Mouse (Mus musculus): ENCODE measurements at regions not wholly inside any gene's neighbourhood (a gene's known extent, or its start where the extent isn't known, plus 50 kb on each side); places are given as distances from the start of the nearest gene placed in this dataset.

GRCm38 (mm10) chr15:93656713-93657112 lies 61.0 kb upstream of the Prickle1 start:
- ATAC-seq (ENCODE audit: insufficient number of reproducible peaks, low FRiP score, low TSS enrichment): no peak

DNA sequence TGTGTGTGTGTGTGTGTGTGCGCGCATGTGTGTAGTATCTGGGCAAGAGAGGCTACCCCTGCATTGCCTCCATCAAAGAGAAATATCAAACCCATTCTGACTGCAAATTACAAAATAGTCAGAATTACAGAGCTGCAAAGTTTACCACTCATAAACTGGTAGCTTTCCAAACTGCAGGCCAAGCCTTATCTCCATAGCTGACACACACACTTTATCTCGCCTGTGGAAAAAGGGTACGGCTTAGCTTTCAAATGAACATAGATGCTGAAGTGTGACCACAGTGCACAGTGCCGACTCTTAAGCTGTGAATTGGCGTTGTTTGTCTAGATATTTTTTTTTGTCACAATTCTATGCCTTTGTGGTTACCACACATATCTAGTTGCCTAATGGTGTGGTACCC lies 60.1 kb upstream of the Prickle1 start:
- ATAC-seq (ENCODE audit: insufficient number of reproducible peaks, low FRiP score, low TSS enrichment): no peak

- ATAC-seq (ENCODE audit: insufficient number of reproducible peaks, low FRiP score, low TSS enrichment): no peak
Observed at GRCm38 (mm10) chr15:93655243-93655642, 59.6 kb upstream of the Prickle1 start.

DNA sequence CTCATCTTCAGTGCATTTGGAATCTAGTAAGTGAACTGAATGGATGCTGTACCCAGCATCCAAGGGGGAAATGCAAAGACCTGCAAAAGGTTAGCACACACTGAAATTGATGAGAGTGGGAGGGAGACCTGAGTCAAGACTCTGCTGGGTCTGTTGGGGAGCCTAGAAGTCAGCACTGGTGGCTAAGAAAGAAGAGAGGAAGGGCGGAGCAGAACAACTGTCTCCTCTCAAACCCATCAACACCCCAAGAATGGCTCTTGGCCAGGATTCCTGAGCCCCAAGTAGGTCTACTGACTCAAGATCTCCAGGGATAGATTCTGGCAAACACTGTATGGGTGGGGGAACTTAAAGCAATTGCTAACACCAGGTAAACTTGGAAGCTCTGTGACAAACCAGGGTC lies 57.7 kb upstream of the Prickle1 start:
- ATAC-seq (ENCODE audit: insufficient number of reproducible peaks, low FRiP score, low TSS enrichment): no peak

DNA sequence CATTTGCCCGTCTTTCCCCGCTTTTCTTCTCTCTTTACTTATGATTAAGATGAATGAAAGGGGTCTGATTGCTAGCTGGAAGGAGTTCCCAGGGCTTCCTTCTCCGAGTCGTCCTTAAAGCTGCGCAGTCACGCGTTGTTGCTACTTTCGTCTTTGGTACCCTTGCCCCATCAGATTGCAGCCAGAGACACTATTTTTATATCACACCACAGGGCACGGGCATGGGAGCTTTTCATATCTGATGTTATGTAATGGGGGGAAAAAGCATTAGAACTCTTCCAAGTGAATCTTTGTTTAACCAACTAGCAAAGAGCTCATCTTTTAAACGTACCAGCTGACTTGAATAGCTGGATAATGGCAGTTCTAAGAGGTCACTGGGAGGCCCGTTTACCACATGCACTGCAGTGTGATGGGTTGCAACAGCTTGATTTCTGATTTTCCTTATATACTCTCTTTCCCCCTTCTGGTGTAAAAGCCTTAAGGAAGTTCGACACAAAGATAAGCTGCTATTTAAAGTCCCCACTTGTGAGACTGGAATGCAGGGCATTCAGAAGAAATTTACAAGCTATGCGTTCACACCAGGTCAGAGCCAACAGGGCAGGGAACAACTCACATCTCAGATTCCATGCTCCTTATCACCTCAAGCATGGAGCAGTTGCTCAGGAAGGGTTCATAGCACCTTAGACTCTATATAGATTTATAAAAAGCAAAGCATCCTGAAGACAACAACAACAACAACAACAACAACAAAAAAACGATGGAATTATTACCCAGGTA lies 55.5 kb upstream of the Prickle1 start:
- ATAC-seq (ENCODE audit: insufficient number of reproducible peaks, low FRiP score, low TSS enrichment): no peak

- no peak for ATAC-seq (ENCODE audit: insufficient number of reproducible peaks, low FRiP score, low TSS enrichment)
Observed at GRCm38 (mm10) chr15:93650009-93650522, 54.4 kb upstream of the Prickle1 start.

DNA sequence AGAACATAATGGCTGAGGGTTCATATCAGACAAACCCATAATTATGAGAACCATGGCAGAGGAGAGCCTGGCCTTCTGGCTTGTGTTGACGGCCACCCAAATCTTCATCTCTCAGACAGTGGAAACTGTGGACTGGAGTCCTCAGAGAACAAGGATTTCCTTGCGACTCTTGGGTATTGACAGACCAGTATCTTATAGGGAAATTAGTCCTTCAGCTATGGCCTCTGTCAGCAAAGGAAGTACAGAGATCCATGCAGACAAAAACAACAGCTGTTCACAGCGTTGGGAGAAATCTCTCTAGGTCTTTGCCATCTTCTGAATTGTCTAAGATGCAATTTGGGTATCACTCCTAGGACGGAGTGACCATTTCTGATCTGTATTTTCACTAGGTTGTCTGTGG lies 53.0 kb upstream of the Prickle1 start:
- ATAC-seq (ENCODE audit: insufficient number of reproducible peaks, low FRiP score, low TSS enrichment): no peak

GRCm38 (mm10) chr15:93646820-93647219 lies 51.1 kb upstream of the Prickle1 start:
- ATAC-seq (ENCODE audit: insufficient number of reproducible peaks, low FRiP score, low TSS enrichment): no peak

GRCm38 (mm10) chr15:93645950-93646349 lies 50.3 kb upstream of the Prickle1 start:
- ATAC-seq (ENCODE audit: insufficient number of reproducible peaks, low FRiP score, low TSS enrichment): no peak

Data from cerebellum, adult (tissue).